Mouse (Mus musculus): ENCODE measurements around the gene Acp2. TPM values are rescaled to one million over a fixed set of nuclear protein-coding genes. Genes with fewer than 3 reads are reported as not detected.
A peak's percentile ranks its signal among the peaks of the same experiment; 100 is the strongest.

The Acp2 gene
- polyA plus RNA-seq, 1 experiment from 2014 or later = 34.9 TPM

GRCm38 (mm10) chr2:91179825-91180224 is 22.9 kb upstream of the Acp2 start:
- Histone ChIP-seq H3K36me3 (peaks cover 40% of the 10 kb centered on the region), H3K4me3 (no peak overlapping the region), H3K9me3 (no peaks in the 10 kb centered on the region), H3K27me3 (ENCODE audit: insufficient read depth, poor library complexity, severe bottlenecking) (no peaks in the 10 kb centered on the region), H3K4me1 (replicated peaks) (peaks cover 29% of the 10 kb centered on the region), H3K27ac (no peak overlapping the region)
- WGBS = 42% methylated on average over 4 of the region's 4 CpGs
- no peak for DNase-seq (ENCODE audit: low spot score)

- Histone ChIP-seq H3K27me3 (ENCODE audit: insufficient read depth, poor library complexity, severe bottlenecking) (no peaks in the 10 kb centered on the region), H3K36me3 (peaks cover 31% of the 10 kb centered on the region), H3K9me3 (no peaks in the 10 kb centered on the region), H3K4me1 (replicated peaks) (peaks cover 29% of the 10 kb centered on the region), H3K27ac (no peak overlapping the region), H3K4me3 (no peak overlapping the region)
- no peak for DNase-seq (ENCODE audit: low spot score)
- WGBS = 73% methylated on average over 5 of the region's 5 CpGs
Measured at GRCm38 (mm10) chr2:91180706-91181105, 22.0 kb upstream of the Acp2 start.

- Histone ChIP-seq H3K27ac (peak overlapping the region; percentile 88), H3K36me3 (peaks cover 18% of the 10 kb centered on the region), H3K9me3 (no peaks in the 10 kb centered on the region), H3K4me1 (replicated peaks) (peaks cover 29% of the 10 kb centered on the region), H3K27me3 (ENCODE audit: insufficient read depth, poor library complexity, severe bottlenecking) (no peaks in the 10 kb centered on the region), H3K4me3 (peak overlapping the region; percentile 81)
- 12% methylated on average over 8 of the region's 8 CpGs for WGBS
- DNase-seq (ENCODE audit: low spot score) = no peak
Measured at GRCm38 (mm10) chr2:91182016-91182404, 20.7 kb upstream of the Acp2 start.

GRCm38 (mm10) chr2:91182405-91183147 is 20.1 kb upstream of the Acp2 start:
- under 1% methylated on average over 81 of the region's 81 CpGs for WGBS
- peaks cover 29% of the 10 kb centered on the region for H3K4me1 ChIP-seq (replicated peaks)
- H3K4me3 ChIP-seq = peak overlapping the region; percentile 81
- no peaks in the 10 kb centered on the region for H3K27me3 ChIP-seq (ENCODE audit: insufficient read depth, poor library complexity, severe bottlenecking)
- peak overlapping the region; percentile 88 for H3K27ac ChIP-seq
- peak; percentile 86 for DNase-seq (ENCODE audit: low spot score)
- peaks cover 15% of the 10 kb centered on the region for H3K36me3 ChIP-seq
- no peaks in the 10 kb centered on the region for H3K9me3 ChIP-seq

GRCm38 (mm10) chr2:91183148-91183513 is 19.6 kb upstream of the Acp2 start:
- WGBS = under 1% methylated on average over 9 of the region's 9 CpGs
- peaks cover 29% of the 10 kb centered on the region for H3K4me1 ChIP-seq (replicated peaks)
- peaks cover 9% of the 10 kb centered on the region for H3K36me3 ChIP-seq
- H3K9me3 ChIP-seq = no peaks in the 10 kb centered on the region
- H3K27me3 ChIP-seq (ENCODE audit: insufficient read depth, poor library complexity, severe bottlenecking) = no peaks in the 10 kb centered on the region
- peak; percentile 95 for DNase-seq (ENCODE audit: low spot score)
- peak overlapping the region; percentile 81 for H3K4me3 ChIP-seq
- H3K27ac ChIP-seq = peak overlapping the region; percentile 88

GRCm38 (mm10) chr2:91183711-91184405 is 18.8 kb upstream of the Acp2 start, which contains the start of gene Madd:
TSS of gene Madd (minus strand) at chr2:91183837.
- Histone ChIP-seq H3K36me3 (peaks cover 4% of the 10 kb centered on the region; the same call in 1 of the 2 replicates), H3K4me1 (replicated peaks) (peaks cover 29% of the 10 kb centered on the region), H3K4me3 (peak within 1 kb of the TSS; percentile 81), H3K9me3 (no peaks in the 10 kb centered on the region), H3K27me3 (ENCODE audit: insufficient read depth, poor library complexity, severe bottlenecking) (no peaks in the 10 kb centered on the region), H3K27ac (peak within 1 kb of the TSS; percentile 88)
- WGBS = 70% methylated on average over 15 of the region's 15 CpGs
- DNase-seq (ENCODE audit: low spot score) = no peak

GRCm38 (mm10) chr2:91186208-91186607 is 16.5 kb upstream of the Acp2 start:
- no peak overlapping the region for H3K27ac ChIP-seq
- no peaks in the 10 kb centered on the region for H3K9me3 ChIP-seq
- no peak overlapping the region for H3K4me3 ChIP-seq
- peaks cover 19% of the 10 kb centered on the region for H3K4me1 ChIP-seq (replicated peaks)
- 84% methylated on average over 1 of the region's 1 CpGs for WGBS
- no peak for DNase-seq (ENCODE audit: low spot score)
- no peaks in the 10 kb centered on the region for H3K27me3 ChIP-seq (ENCODE audit: insufficient read depth, poor library complexity, severe bottlenecking)
- H3K36me3 ChIP-seq = no peaks in the 10 kb centered on the region

- DNase-seq (ENCODE audit: low spot score) = no peak
- Histone ChIP-seq H3K4me1 (replicated peaks) (peaks cover 9% of the 10 kb centered on the region), H3K9me3 (no peaks in the 10 kb centered on the region), H3K27me3 (ENCODE audit: insufficient read depth, poor library complexity, severe bottlenecking) (no peaks in the 10 kb centered on the region), H3K36me3 (no peaks in the 10 kb centered on the region), H3K27ac (no peak overlapping the region), H3K4me3 (no peak overlapping the region)
- WGBS = 77% methylated on average over 4 of the region's 4 CpGs
Measured at GRCm38 (mm10) chr2:91187431-91187830, 15.3 kb upstream of the Acp2 start.

GRCm38 (mm10) chr2:91190501-91190900 is 12.2 kb upstream of the Acp2 start:
- peaks cover 6% of the 10 kb centered on the region; the same call in 1 of the 2 replicates for H3K27me3 ChIP-seq (ENCODE audit: insufficient read depth, poor library complexity, severe bottlenecking)
- 89% methylated on average over 16 of the region's 16 CpGs for WGBS
- H3K36me3 ChIP-seq = no peaks in the 10 kb centered on the region
- no peak for DNase-seq (ENCODE audit: low spot score)
- H3K4me1 ChIP-seq (replicated peaks) = peaks cover 15% of the 10 kb centered on the region
- H3K9me3 ChIP-seq = no peaks in the 10 kb centered on the region
- H3K4me3 ChIP-seq = no peak overlapping the region
- no peak overlapping the region for H3K27ac ChIP-seq

- Histone ChIP-seq H3K9me3 (no peaks in the 10 kb centered on the region), H3K27me3 (ENCODE audit: insufficient read depth, poor library complexity, severe bottlenecking) (peaks cover 12% of the 10 kb centered on the region), H3K4me3 (peak overlapping the region; percentile 52), H3K36me3 (no peaks in the 10 kb centered on the region), H3K4me1 (replicated peaks) (peaks cover 21% of the 10 kb centered on the region), H3K27ac (peak overlapping the region; percentile 83)
- DNase-seq (ENCODE audit: low spot score) = peak; percentile 74
- WGBS = 1% methylated on average over 27 of the region's 27 CpGs
Measured at GRCm38 (mm10) chr2:91194624-91195332, 7.9 kb upstream of the Acp2 start.

GRCm38 (mm10) chr2:91196577-91197001 is 6.1 kb upstream of the Acp2 start:
- H3K36me3 ChIP-seq = no peaks in the 10 kb centered on the region
- no peak overlapping the region for H3K27ac ChIP-seq
- no peak overlapping the region for H3K4me3 ChIP-seq
- 63% methylated on average over 3 of the region's 3 CpGs for WGBS
- H3K27me3 ChIP-seq (ENCODE audit: insufficient read depth, poor library complexity, severe bottlenecking) = peaks cover 12% of the 10 kb centered on the region
- DNase-seq (ENCODE audit: low spot score) = no peak
- H3K9me3 ChIP-seq = no peaks in the 10 kb centered on the region
- H3K4me1 ChIP-seq (replicated peaks) = peaks cover 24% of the 10 kb centered on the region

- 87% methylated on average over 3 of the region's 3 CpGs for WGBS
Measured at GRCm38 (mm10) chr2:91198888-91199287, 3.8 kb upstream of the Acp2 start.

More at GRCm38 (mm10) chr2:91198888-91199287, 3.8 kb upstream of the Acp2 start:
- Histone ChIP-seq H3K36me3 (no peaks in the 10 kb centered on the region), H3K27ac (no peak overlapping the region), H3K4me3 (no peak overlapping the region), H3K9me3 (no peaks in the 10 kb centered on the region), H3K27me3 (ENCODE audit: insufficient read depth, poor library complexity, severe bottlenecking) (peaks cover 6% of the 10 kb centered on the region), H3K4me1 (replicated peaks) (peaks cover 38% of the 10 kb centered on the region)
- DNase-seq (ENCODE audit: low spot score) = no peak
